Mouse (Mus musculus): ENCODE data around the gene Olfm1. TPM values are rescaled to one million over a fixed set of nuclear protein-coding genes. Genes with fewer than 3 reads are reported as not detected.

Gene Olfm1
- total RNA-seq, 2 experiments from 2014 or later, result 7.1 to 9.5 TPM

GRCm38 (mm10) chr2:28204167-28204566, 11.4 kb downstream of the Olfm1 start:
- peak; percentile 92 to 98 for DNase-seq
- intact Hi-C loops (cut with DNase I), result loop anchor here (1.0 to 2.0 kb wide), 4 partner anchors 75 to 214 kb away; no protein-coding TSS in a partner anchor

GRCm38 (mm10) chr2:28204677-28205466, 12.1 kb downstream of the Olfm1 start:
- DNase-seq, result no peak
- intact Hi-C loops (cut with DNase I), result loop anchor here (1.0 to 2.0 kb wide), 4 partner anchors 74 to 213 kb away; no protein-coding TSS in a partner anchor

- DNase-seq, result peak; percentile 87 to 90
- intact Hi-C loops (cut with DNase I), result loop anchor here (2.0 kb wide), 1 partner anchor 73 kb away; no protein-coding TSS in a partner anchor
These were observed 12.6 kb downstream of the Olfm1 start for GRCm38 (mm10) chr2:28205467-28205805.

GRCm38 (mm10) chr2:28205870-28206421, 13.2 kb downstream of the Olfm1 start:
- intact Hi-C loops (cut with DNase I), result loop anchor here (2.0 kb wide), 1 partner anchor 73 kb away; no protein-coding TSS in a partner anchor
- DNase-seq, result peak; percentile 32 to 38

- DNase-seq, result no peak
- intact Hi-C loops (cut with DNase I), result no loop called here
These were observed 13.7 kb downstream of the Olfm1 start for GRCm38 (mm10) chr2:28206472-28206871.

- DNase-seq, result no peak
- intact Hi-C loops (cut with DNase I), result no loop called here
These were observed 14.5 kb downstream of the Olfm1 start for GRCm38 (mm10) chr2:28207200-28207750.

- DNase-seq, result no peak
- intact Hi-C loops (cut with DNase I), result no loop called here
These were observed 15.4 kb downstream of the Olfm1 start for GRCm38 (mm10) chr2:28208130-28208745.

GRCm38 (mm10) chr2:28209211-28209610, 16.4 kb downstream of the Olfm1 start:
- intact Hi-C loops (cut with DNase I), result no loop called here

GRCm38 (mm10) chr2:28209653-28210052, 16.9 kb downstream of the Olfm1 start:
- no peak for DNase-seq
- intact Hi-C loops (cut with DNase I), result no loop called here

More at GRCm38 (mm10) chr2:28209211-28209610, 16.4 kb downstream of the Olfm1 start:
- no peak for DNase-seq

- no peak for DNase-seq
- intact Hi-C loops (cut with DNase I), result no loop called here
These were observed 17.5 kb downstream of the Olfm1 start for GRCm38 (mm10) chr2:28210273-28210672.

GRCm38 (mm10) chr2:28211531-28212281, 18.9 kb downstream of the Olfm1 start:
- DNase-seq, result no peak
- intact Hi-C loops (cut with DNase I), result no loop called here

GRCm38 (mm10) chr2:28212911-28213310, 20.1 kb downstream of the Olfm1 start:
- intact Hi-C loops (cut with DNase I), result no loop called here

GRCm38 (mm10) chr2:28216211-28216775, 23.5 kb downstream of the Olfm1 start:
- no peak for DNase-seq
- intact Hi-C loops (cut with DNase I), result no loop called here

More at GRCm38 (mm10) chr2:28212911-28213310, 20.1 kb downstream of the Olfm1 start:
- no peak for DNase-seq

- intact Hi-C loops (cut with DNase I), result no loop called here
These were observed 25.0 kb downstream of the Olfm1 start for GRCm38 (mm10) chr2:28217783-28218182.

GRCm38 (mm10) chr2:28218651-28219356, 26.0 kb downstream of the Olfm1 start:
- intact Hi-C loops (cut with DNase I), result no loop called here
- peak; percentile 23 to 36 for DNase-seq

More at GRCm38 (mm10) chr2:28217783-28218182, 25.0 kb downstream of the Olfm1 start:
- no peak for DNase-seq

GRCm38 (mm10) chr2:28219625-28220024, 26.8 kb downstream of the Olfm1 start:
- intact Hi-C loops (cut with DNase I), result no loop called here
- no peak for DNase-seq

- intact Hi-C loops (cut with DNase I), result no loop called here
- no peak for DNase-seq
These were observed 29.0 kb downstream of the Olfm1 start for GRCm38 (mm10) chr2:28221803-28222202.

- DNase-seq, result no peak
- intact Hi-C loops (cut with DNase I), result no loop called here
These were observed 32.0 kb downstream of the Olfm1 start for GRCm38 (mm10) chr2:28224819-28225218.

- DNase-seq, result no peak
- intact Hi-C loops (cut with DNase I), result no loop called here
These were observed 33.1 kb downstream of the Olfm1 start for GRCm38 (mm10) chr2:28225906-28226305.

Data from heart, postnatal 36 days (tissue).